Mouse (Mus musculus): ENCODE results near the gene Ptbp1. TPM values are rescaled to one million over a fixed set of nuclear protein-coding genes. Genes with fewer than 3 reads are reported as not detected.

Gene Ptbp1
- polyA plus RNA-seq, 1 experiment from 2014 or later, result 211 TPM

- WGBS (ENCODE audit: insufficient replicate concordance), result 49% methylated on average over 4 of the region's 4 CpGs
- no peak overlapping the region for H3K9ac ChIP-seq
- no peak overlapping the region for H3K4me3 ChIP-seq
- no peaks in the 10 kb centered on the region for H3K9me3 ChIP-seq (replicated peaks)
- no peak overlapping the region for H3K4me2 ChIP-seq
- H3K4me1 ChIP-seq, result peaks cover 16% of the 10 kb centered on the region
- peaks cover 5% of the 10 kb centered on the region; the same call in 1 of the 2 replicates for H3K36me3 ChIP-seq
- no peaks in the 10 kb centered on the region for H3K27me3 ChIP-seq (replicated peaks)
- H3K27ac ChIP-seq, result no peak overlapping the region
- no peak for ATAC-seq
Observed at GRCm38 (mm10) chr10:79818225-79818624, 36.0 kb upstream of the Ptbp1 start.

GRCm38 (mm10) chr10:79819606-79820005 lies 34.6 kb upstream of the Ptbp1 start:
- Histone ChIP-seq H3K27ac (no peak overlapping the region), H3K36me3 (peaks cover 5% of the 10 kb centered on the region; the same call in 1 of the 2 replicates), H3K9ac (no peak overlapping the region), H3K4me3 (no peak overlapping the region), H3K9me3 (replicated peaks) (no peaks in the 10 kb centered on the region), H3K4me2 (no peak overlapping the region), H3K4me1 (peaks cover 26% of the 10 kb centered on the region), H3K27me3 (replicated peaks) (no peaks in the 10 kb centered on the region)
- ATAC-seq, result no peak
- WGBS (ENCODE audit: insufficient replicate concordance), result 72% methylated on average over 17 of the region's 17 CpGs

GRCm38 (mm10) chr10:79820277-79820676 lies 34.0 kb upstream of the Ptbp1 start:
- Histone ChIP-seq H3K36me3 (peaks cover 5% of the 10 kb centered on the region; the same call in 1 of the 2 replicates), H3K4me3 (no peak overlapping the region), H3K27ac (no peak overlapping the region), H3K4me1 (peaks cover 29% of the 10 kb centered on the region), H3K4me2 (no peak overlapping the region), H3K9ac (no peak overlapping the region), H3K9me3 (replicated peaks) (no peaks in the 10 kb centered on the region), H3K27me3 (replicated peaks) (no peaks in the 10 kb centered on the region)
- ATAC-seq, result no peak
- 64% methylated on average over 8 of the region's 8 CpGs for WGBS (ENCODE audit: insufficient replicate concordance)

GRCm38 (mm10) chr10:79820782-79821181 lies 33.4 kb upstream of the Ptbp1 start, which contains the start of gene Misp:
Misp (plus strand) TSS chr10:79820989.
- H3K27ac ChIP-seq, result no peak within 1 kb of the TSS
- H3K9ac ChIP-seq, result no peak within 1 kb of the TSS
- ATAC-seq, result no peak
- peaks cover 5% of the 10 kb centered on the region; the same call in 1 of the 2 replicates for H3K36me3 ChIP-seq
- no peak within 1 kb of the TSS for H3K4me2 ChIP-seq
- peaks cover 29% of the 10 kb centered on the region for H3K4me1 ChIP-seq
- H3K9me3 ChIP-seq (replicated peaks), result no peaks in the 10 kb centered on the region
- 55% methylated on average over 11 of the region's 11 CpGs for WGBS (ENCODE audit: insufficient replicate concordance)
- H3K27me3 ChIP-seq (replicated peaks), result no peaks in the 10 kb centered on the region
- H3K4me3 ChIP-seq, result no peak within 1 kb of the TSS

GRCm38 (mm10) chr10:79821731-79822130 lies 32.5 kb upstream of the Ptbp1 start:
- Histone ChIP-seq H3K36me3 (peaks cover 5% of the 10 kb centered on the region; the same call in 1 of the 2 replicates), H3K4me1 (peaks cover 29% of the 10 kb centered on the region), H3K4me3 (no peak overlapping the region), H3K4me2 (no peak overlapping the region), H3K27me3 (replicated peaks) (no peaks in the 10 kb centered on the region), H3K27ac (no peak overlapping the region), H3K9me3 (replicated peaks) (no peaks in the 10 kb centered on the region), H3K9ac (no peak overlapping the region)
- no peak for ATAC-seq
- WGBS (ENCODE audit: insufficient replicate concordance), result 76% methylated on average over 12 of the region's 12 CpGs

- Histone ChIP-seq H3K9ac (no peak overlapping the region), H3K4me1 (peaks cover 29% of the 10 kb centered on the region), H3K27ac (no peak overlapping the region), H3K4me3 (no peak overlapping the region), H3K36me3 (peaks cover 5% of the 10 kb centered on the region; the same call in 1 of the 2 replicates), H3K9me3 (replicated peaks) (no peaks in the 10 kb centered on the region), H3K27me3 (replicated peaks) (0 out of 2 replicates have a peak, but pooled peaks cover 3% of the 10 kb centered on the region), H3K4me2 (peak overlapping the region; percentile 10)
- ATAC-seq, result no peak
- 52% methylated on average over 17 of the region's 17 CpGs for WGBS (ENCODE audit: insufficient replicate concordance)
Observed at GRCm38 (mm10) chr10:79822372-79822771, 31.9 kb upstream of the Ptbp1 start.

GRCm38 (mm10) chr10:79823011-79823410 lies 31.2 kb upstream of the Ptbp1 start:
- no peak overlapping the region for H3K4me2 ChIP-seq
- peaks cover 29% of the 10 kb centered on the region for H3K4me1 ChIP-seq
- H3K36me3 ChIP-seq, result peaks cover 5% of the 10 kb centered on the region; the same call in 1 of the 2 replicates
- peaks cover 3% of the 10 kb centered on the region; the same call in 1 of the 2 replicates for H3K27me3 ChIP-seq (replicated peaks)
- H3K4me3 ChIP-seq, result no peak overlapping the region
- H3K27ac ChIP-seq, result no peak overlapping the region
- ATAC-seq, result no peak
- WGBS (ENCODE audit: insufficient replicate concordance), result 62% methylated on average over 6 of the region's 6 CpGs
- no peaks in the 10 kb centered on the region for H3K9me3 ChIP-seq (replicated peaks)
- no peak overlapping the region for H3K9ac ChIP-seq

- H3K9me3 ChIP-seq (replicated peaks), result no peaks in the 10 kb centered on the region
- no peak overlapping the region for H3K27ac ChIP-seq
- H3K27me3 ChIP-seq (replicated peaks), result peaks cover 3% of the 10 kb centered on the region; the same call in 1 of the 2 replicates
- peaks cover 26% of the 10 kb centered on the region for H3K4me1 ChIP-seq
- H3K9ac ChIP-seq, result peak overlapping the region; percentile 31
- 24% methylated on average over 6 of the region's 6 CpGs for WGBS (ENCODE audit: insufficient replicate concordance)
- 0 out of 2 replicates have a peak, but pooled peaks have one; percentile 11 for ATAC-seq
- H3K4me2 ChIP-seq, result peak overlapping the region; percentile 40
- H3K36me3 ChIP-seq, result peaks cover 5% of the 10 kb centered on the region; the same call in 1 of the 2 replicates
- H3K4me3 ChIP-seq, result no peak overlapping the region
Observed at GRCm38 (mm10) chr10:79824413-79824812, 29.8 kb upstream of the Ptbp1 start.

- Histone ChIP-seq H3K27me3 (replicated peaks) (peaks cover 8% of the 10 kb centered on the region; the same call in 1 of the 2 replicates), H3K9me3 (replicated peaks) (no peaks in the 10 kb centered on the region), H3K9ac (no peak overlapping the region), H3K4me3 (no peak overlapping the region), H3K4me2 (no peak overlapping the region), H3K36me3 (no peaks in the 10 kb centered on the region), H3K27ac (no peak overlapping the region), H3K4me1 (peaks cover 6% of the 10 kb centered on the region; the same call in 1 of the 2 replicates)
- no peak for ATAC-seq
- WGBS (ENCODE audit: insufficient replicate concordance), result 82% methylated on average over 3 of the region's 3 CpGs
Observed at GRCm38 (mm10) chr10:79831583-79831982, 22.6 kb upstream of the Ptbp1 start.

GRCm38 (mm10) chr10:79832026-79832785 lies 22.0 kb upstream of the Ptbp1 start:
- Histone ChIP-seq H3K27me3 (replicated peaks) (peaks cover 6% of the 10 kb centered on the region; the same call in 1 of the 2 replicates), H3K9ac (no peak overlapping the region), H3K27ac (no peak overlapping the region), H3K36me3 (no peaks in the 10 kb centered on the region), H3K4me1 (peaks cover 6% of the 10 kb centered on the region; the same call in 1 of the 2 replicates), H3K4me2 (no peak overlapping the region), H3K9me3 (replicated peaks) (no peaks in the 10 kb centered on the region), H3K4me3 (no peak overlapping the region)
- ATAC-seq, result no peak
- WGBS (ENCODE audit: insufficient replicate concordance), result 61% methylated on average over 7 of the region's 7 CpGs

- no peaks in the 10 kb centered on the region for H3K36me3 ChIP-seq
- H3K27me3 ChIP-seq (replicated peaks), result peaks cover 6% of the 10 kb centered on the region; the same call in 1 of the 2 replicates
- no peak overlapping the region for H3K4me3 ChIP-seq
- no peak for ATAC-seq
- no peak overlapping the region for H3K27ac ChIP-seq
- H3K4me1 ChIP-seq, result peaks cover 6% of the 10 kb centered on the region; the same call in 1 of the 2 replicates
- H3K4me2 ChIP-seq, result no peak overlapping the region
- H3K9me3 ChIP-seq (replicated peaks), result no peaks in the 10 kb centered on the region
- 51% methylated on average over 9 of the region's 9 CpGs for WGBS (ENCODE audit: insufficient replicate concordance)
- H3K9ac ChIP-seq, result no peak overlapping the region
Observed at GRCm38 (mm10) chr10:79832786-79833181, 21.4 kb upstream of the Ptbp1 start.

GRCm38 (mm10) chr10:79834769-79835398 lies 19.3 kb upstream of the Ptbp1 start:
- Histone ChIP-seq H3K9me3 (replicated peaks) (no peaks in the 10 kb centered on the region), H3K4me2 (no peak overlapping the region), H3K27me3 (replicated peaks) (0 out of 2 replicates have a peak, but pooled peaks cover 3% of the 10 kb centered on the region), H3K27ac (no peak overlapping the region), H3K4me1 (peaks cover 6% of the 10 kb centered on the region; the same call in 1 of the 2 replicates), H3K9ac (no peak overlapping the region), H3K4me3 (no peak overlapping the region), H3K36me3 (no peaks in the 10 kb centered on the region)
- ATAC-seq, result peak; percentile 32; the same call in 1 of the 2 replicates
- 24% methylated on average over 9 of the region's 9 CpGs for WGBS (ENCODE audit: insufficient replicate concordance)
